Mouse (Mus musculus): ENCODE measurements around the gene Dusp2. TPM values are rescaled to one million over a fixed set of nuclear protein-coding genes. Genes with fewer than 3 reads are reported as not detected.

Gene Dusp2
- polyA plus RNA-seq, 1 experiment from 2014 or later: 2.8 TPM

DNA sequence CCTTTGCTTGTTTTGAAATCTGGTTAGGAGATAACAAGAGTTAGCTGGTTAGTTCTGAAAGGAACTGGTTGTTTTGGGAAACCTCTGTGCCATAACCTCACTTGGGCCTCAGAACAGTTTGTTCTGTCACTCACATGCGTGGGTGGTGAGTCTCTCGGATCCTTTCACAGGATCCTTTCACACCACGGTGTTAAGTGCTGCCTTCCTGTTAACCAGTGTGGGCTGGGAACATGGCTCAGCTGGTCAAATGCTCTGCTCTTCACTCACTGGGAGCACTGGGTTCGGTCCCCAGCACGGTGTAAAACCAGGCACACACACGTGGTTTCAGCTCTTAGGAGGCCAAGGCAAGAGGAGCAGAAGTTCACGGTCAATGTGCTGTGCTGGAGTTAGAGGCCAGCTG is 11.5 kb upstream of the Dusp2 start:
- 43% methylated on average over 7 of the region's 7 CpGs for WGBS (ENCODE audit: insufficient replicate concordance)
- Histone ChIP-seq H3K4me2 (no peak overlapping the region), H3K27me3 (no peaks in the 10 kb centered on the region), H3K9ac (no peak overlapping the region), H3K27ac (no peak overlapping the region), H3K36me3 (no peaks in the 10 kb centered on the region), H3K4me3 (replicated peaks) (no peak overlapping the region), H3K9me3 (replicated peaks) (no peaks in the 10 kb centered on the region), H3K4me1 (replicated peaks) (peaks cover 23% of the 10 kb centered on the region)
- ATAC-seq (ENCODE audit: low read depth) (no peak), DNase-seq (no peak)

DNA sequence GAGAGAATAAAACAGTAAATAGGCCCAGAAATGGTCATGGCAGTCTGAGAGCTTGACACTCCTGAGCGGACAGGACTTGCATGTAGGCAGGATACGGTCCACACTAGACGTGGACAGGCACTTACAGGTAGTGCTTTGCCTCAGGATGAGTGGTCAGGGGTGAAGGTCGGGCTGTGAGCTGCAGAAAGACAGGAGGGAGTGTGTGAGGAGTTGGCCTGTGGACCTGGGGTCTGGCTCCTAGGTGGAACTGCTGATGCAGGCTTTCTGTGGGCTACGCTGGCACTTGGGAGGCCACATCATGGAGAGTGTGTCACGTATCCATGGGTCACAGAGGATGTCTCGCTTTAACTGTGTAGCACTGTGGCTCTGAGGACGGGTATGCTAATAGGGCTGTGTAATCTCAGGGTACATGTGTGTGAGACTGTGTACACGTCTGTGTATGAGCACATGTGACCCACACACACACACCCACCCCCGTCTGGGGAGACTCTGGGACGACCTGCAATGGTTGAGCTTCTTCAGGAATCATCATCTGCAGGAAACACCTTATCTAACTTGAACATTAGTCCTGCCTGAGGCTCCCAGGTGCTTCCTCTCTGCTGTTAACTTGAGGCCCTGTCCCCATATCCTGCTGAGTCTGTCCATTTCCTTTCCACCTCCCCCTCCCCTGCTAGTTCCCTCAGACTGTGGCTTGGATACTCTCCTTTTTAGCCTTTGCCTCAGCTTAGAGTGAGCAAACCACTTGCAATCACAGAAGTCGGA is 7.7 kb upstream of the Dusp2 start:
- Histone ChIP-seq H3K4me3 (replicated peaks) (no peak overlapping the region), H3K27me3 (peaks cover 6% of the 10 kb centered on the region; the same call in 1 of the 2 replicates), H3K27ac (peak overlapping the region; percentile 13; the same call in 1 of the 2 replicates), H3K9me3 (replicated peaks) (no peaks in the 10 kb centered on the region), H3K4me1 (replicated peaks) (peaks cover 36% of the 10 kb centered on the region), H3K9ac (peak overlapping the region; percentile 22; the same call in 1 of the 2 replicates), H3K4me2 (no peak overlapping the region), H3K36me3 (no peaks in the 10 kb centered on the region)
- ATAC-seq (ENCODE audit: low read depth) (peak; percentile 65), DNase-seq (peak; percentile 27)
- 32% methylated on average over 12 of the region's 12 CpGs for WGBS (ENCODE audit: insufficient replicate concordance)

DNA sequence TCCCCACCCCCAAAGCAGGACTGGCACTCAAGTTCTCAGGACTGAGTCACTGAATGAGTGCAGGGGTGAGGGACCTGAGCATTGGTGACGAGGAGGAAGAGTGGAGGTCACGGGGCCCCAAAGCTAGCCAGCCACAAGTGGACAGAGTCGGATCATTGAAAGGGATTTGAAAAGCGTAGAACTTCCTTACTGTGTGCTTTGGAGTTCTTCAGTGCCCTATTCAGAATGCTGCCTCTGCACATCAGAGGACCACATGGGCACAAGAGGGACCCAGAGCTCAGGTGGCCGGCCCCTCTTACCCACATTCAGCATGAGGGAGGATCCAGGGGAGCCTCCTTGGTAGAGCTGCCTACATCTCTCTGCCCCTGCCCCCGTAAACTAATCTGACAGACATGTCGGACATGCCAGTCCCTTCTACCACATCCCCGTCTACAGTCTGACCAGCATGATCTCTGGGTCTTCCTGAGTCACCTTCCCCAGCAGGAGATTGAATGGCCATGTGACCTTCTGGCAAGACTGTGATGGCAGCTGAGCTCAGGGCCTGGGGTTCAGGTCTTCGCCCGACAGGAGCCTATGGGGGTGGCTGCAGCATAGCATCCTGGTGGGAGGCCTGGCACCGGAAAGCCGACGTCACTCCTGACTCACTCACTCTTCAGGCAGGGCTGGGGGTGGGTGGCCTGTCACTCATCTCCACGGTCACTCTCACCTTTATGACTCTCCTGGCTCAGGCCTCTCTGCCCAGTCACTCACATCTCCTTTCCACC is 3.0 kb upstream of the Dusp2 start:
- Histone ChIP-seq H3K36me3 (no peaks in the 10 kb centered on the region), H3K27ac (no peak overlapping the region), H3K27me3 (peaks cover 43% of the 10 kb centered on the region), H3K4me2 (no peak overlapping the region), H3K9me3 (replicated peaks) (no peaks in the 10 kb centered on the region), H3K4me1 (replicated peaks) (peaks cover 72% of the 10 kb centered on the region), H3K9ac (no peak overlapping the region), H3K4me3 (replicated peaks) (no peak overlapping the region)
- whole genome bisulfite sequencing (ENCODE audit: insufficient replicate concordance): 53% methylated on average over 14 of the region's 14 CpGs
- ATAC-seq (ENCODE audit: low read depth) (no peak), DNase-seq (no peak)

DNA sequence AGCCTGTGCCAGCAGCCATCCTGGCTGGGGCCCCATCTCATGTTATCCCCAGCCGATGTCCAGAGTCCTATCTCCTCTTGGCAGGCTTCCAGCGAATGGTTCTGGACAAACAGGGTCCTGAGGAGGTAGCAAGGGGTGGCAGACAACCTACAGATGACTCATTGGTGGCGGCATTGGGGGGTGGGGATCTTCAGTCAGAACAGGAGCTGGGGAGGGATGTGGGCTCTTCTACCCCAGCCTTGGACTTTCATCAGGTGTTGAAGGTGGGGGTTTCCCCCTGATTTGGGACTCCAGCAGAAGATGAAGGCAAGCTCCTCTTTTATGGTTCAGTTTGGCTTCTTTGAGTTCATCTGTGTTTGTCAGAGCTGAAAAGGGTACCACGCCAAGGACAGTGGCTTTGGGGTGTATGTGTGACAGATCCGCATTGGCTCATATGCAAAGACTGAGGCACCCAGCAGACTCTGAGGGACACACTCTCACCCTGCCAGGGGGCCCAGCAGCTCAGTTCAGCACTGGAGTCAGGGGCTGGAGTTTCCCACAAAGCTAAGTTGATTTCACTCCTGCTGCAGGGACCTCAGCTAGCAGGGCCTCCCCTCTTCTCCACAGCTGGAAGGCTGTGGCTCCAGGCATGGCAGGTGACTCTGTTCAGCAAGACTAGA is 1.9 kb upstream of the Dusp2 start:
- no peaks in the 10 kb centered on the region for H3K36me3 ChIP-seq
- DNase-seq (no peak), ATAC-seq (ENCODE audit: low read depth) (no peak)
- H3K4me1 ChIP-seq (replicated peaks): peaks cover 66% of the 10 kb centered on the region
- H3K27ac ChIP-seq: no peak overlapping the region
- no peak overlapping the region for H3K9ac ChIP-seq
- WGBS (ENCODE audit: insufficient replicate concordance): 41% methylated on average over 5 of the region's 5 CpGs
- peaks cover 43% of the 10 kb centered on the region for H3K27me3 ChIP-seq
- no peak overlapping the region for H3K4me2 ChIP-seq
- H3K4me3 ChIP-seq (replicated peaks): no peak overlapping the region
- no peaks in the 10 kb centered on the region for H3K9me3 ChIP-seq (replicated peaks)

DNA sequence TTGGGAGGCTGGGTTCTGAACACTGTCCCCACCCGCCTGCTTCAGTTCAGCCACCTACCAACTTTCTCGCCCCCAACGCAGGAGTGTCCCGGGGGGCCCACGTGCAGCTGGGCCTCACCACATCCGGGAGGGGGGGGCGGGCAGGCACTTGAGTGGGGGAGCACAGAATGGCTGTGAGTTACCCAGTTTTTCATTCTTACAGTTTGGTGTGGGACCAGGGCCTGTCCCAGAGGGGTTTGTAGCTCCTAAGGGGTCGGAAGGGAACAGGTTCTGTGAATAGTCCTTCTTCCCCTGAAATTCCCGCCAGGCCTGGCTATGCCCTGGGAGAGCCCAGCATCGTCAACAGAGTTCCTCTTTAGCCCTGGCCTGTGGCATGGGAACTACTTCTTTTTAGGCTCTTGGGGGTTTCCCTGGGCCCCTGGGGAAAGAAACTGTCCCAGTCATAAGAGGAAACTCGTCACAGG is 849 bp upstream of the Dusp2 start:
- Histone ChIP-seq H3K4me1 (replicated peaks) (peaks cover 57% of the 10 kb centered on the region), H3K4me3 (replicated peaks) (no peak overlapping the region), H3K9ac (no peak overlapping the region), H3K4me2 (no peak overlapping the region; the same call in 1 of the 2 replicates), H3K9me3 (replicated peaks) (no peaks in the 10 kb centered on the region), H3K27ac (no peak overlapping the region), H3K27me3 (peaks cover 43% of the 10 kb centered on the region), H3K36me3 (no peaks in the 10 kb centered on the region)
- WGBS (ENCODE audit: insufficient replicate concordance): 17% methylated on average over 11 of the region's 11 CpGs
- DNase-seq (no peak), ATAC-seq (ENCODE audit: low read depth) (no peak)

DNA sequence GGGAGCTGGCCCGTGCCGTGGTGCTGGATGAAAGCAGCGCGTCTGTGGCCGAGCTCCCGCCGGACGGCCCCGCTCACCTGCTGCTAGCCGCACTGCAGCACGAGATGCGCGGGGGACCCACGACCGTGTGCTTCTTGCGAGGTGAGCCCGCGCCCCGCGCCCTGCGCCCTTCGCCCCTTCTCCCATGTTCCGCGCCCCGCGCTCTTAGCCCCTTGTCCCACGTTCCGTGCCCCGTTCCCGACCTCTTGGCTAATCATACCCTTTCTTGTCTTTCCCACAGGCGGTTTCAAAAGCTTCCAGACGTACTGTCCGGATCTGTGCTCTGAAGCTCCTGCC is 506 bp downstream of the Dusp2 start:
- DNase-seq (no peak), ATAC-seq (ENCODE audit: low read depth) (no peak)
- Histone ChIP-seq H3K27me3 (peaks cover 43% of the 10 kb centered on the region), H3K36me3 (no peaks in the 10 kb centered on the region), H3K4me3 (replicated peaks) (peak overlapping the region; percentile 64), H3K9ac (peak overlapping the region; percentile 70), H3K27ac (peak overlapping the region; percentile 36; the same call in 1 of the 2 replicates), H3K4me2 (peak overlapping the region; percentile 81), H3K4me1 (replicated peaks) (peaks cover 57% of the 10 kb centered on the region), H3K9me3 (replicated peaks) (no peaks in the 10 kb centered on the region)
- 1% methylated on average over 33 of the region's 33 CpGs for WGBS (ENCODE audit: insufficient replicate concordance)

DNA sequence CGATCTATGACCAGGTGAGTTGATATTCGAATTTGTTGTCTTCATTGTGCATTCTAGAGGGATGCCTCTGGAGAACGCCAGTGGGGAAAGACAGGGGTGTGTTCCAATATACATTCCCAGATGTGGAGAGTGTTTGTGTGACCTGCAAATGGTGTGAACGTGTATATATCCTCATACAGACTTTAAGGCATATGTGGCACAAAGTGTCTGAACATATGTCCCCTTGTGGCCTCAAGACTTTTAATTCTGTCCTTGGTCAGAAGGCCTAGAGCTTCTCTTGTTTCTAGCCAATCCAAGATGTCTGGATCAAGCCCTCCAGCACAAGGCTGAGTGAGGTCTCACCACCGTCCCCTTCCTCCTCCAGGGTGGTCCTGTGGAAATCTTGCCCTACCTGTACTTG is 926 bp downstream of the Dusp2 start:
- H3K9me3 ChIP-seq (replicated peaks): no peaks in the 10 kb centered on the region
- DNase-seq: no peak
- peaks cover 43% of the 10 kb centered on the region for H3K27me3 ChIP-seq
- peak overlapping the region; percentile 64 for H3K4me3 ChIP-seq (replicated peaks)
- WGBS (ENCODE audit: insufficient replicate concordance): 14% methylated on average over 5 of the region's 5 CpGs
- H3K27ac ChIP-seq: 0 out of 2 replicates have a peak overlapping the region, but pooled peaks have one; percentile 2
- no peaks in the 10 kb centered on the region for H3K36me3 ChIP-seq
- no peak for ATAC-seq (ENCODE audit: low read depth)
- H3K4me2 ChIP-seq: peak overlapping the region; percentile 81
- peak overlapping the region; percentile 70 for H3K9ac ChIP-seq
- H3K4me1 ChIP-seq (replicated peaks): peaks cover 57% of the 10 kb centered on the region

DNA sequence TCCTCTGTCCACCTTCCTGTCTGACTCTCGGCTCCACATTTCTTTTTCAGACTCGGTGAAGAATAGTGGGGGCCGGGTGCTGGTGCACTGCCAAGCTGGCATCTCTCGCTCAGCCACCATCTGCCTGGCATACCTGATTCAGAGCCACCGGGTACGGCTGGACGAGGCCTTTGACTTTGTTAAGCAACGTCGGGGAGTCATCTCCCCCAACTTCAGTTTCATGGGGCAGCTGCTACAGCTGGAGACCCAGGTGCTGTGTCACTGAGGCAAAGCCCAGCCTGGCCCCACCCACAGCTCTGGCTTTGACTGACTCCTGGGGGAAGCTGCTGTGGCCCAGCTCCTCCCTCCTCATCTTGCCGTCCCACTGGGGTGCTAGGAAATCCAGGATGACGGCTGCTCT is 1.6 kb downstream of the Dusp2 start:
- WGBS (ENCODE audit: insufficient replicate concordance): 17% methylated on average over 11 of the region's 11 CpGs
- peak overlapping the region; percentile 64 for H3K4me3 ChIP-seq (replicated peaks)
- DNase-seq (no peak), ATAC-seq (ENCODE audit: low read depth) (peak; percentile 20; the same call in 1 of the 2 replicates)
- peaks cover 43% of the 10 kb centered on the region for H3K27me3 ChIP-seq
- peak overlapping the region; percentile 81 for H3K4me2 ChIP-seq
- no peaks in the 10 kb centered on the region for H3K9me3 ChIP-seq (replicated peaks)
- H3K36me3 ChIP-seq: no peaks in the 10 kb centered on the region
- peaks cover 57% of the 10 kb centered on the region for H3K4me1 ChIP-seq (replicated peaks)
- H3K9ac ChIP-seq: peak overlapping the region; percentile 70; the same call in 1 of the 2 replicates
- peak overlapping the region; percentile 2; the same call in 1 of the 2 replicates for H3K27ac ChIP-seq

DNA sequence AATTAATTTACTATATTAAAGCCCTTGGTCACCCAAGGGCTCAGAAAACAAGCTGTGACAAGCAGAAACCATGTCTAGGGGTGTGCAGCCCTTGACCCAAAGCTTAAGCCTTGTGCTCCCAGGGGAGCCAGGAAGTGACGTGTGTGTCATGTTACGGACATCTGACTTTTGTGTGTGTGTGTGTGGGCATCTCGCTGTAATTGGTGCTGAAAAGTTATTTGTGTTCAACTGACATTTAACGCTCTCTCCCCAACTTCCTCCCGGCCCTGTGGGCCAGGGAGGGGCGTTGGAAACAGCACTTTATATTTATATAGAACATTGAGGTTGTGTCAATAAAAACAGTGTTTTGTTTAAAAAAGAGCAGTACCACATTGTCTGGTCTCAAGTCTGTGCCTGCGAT is 2.1 kb downstream of the Dusp2 start:
- Histone ChIP-seq H3K27ac (no peak overlapping the region), H3K4me3 (replicated peaks) (peak overlapping the region; percentile 64), H3K9me3 (replicated peaks) (no peaks in the 10 kb centered on the region), H3K36me3 (no peaks in the 10 kb centered on the region), H3K27me3 (peaks cover 40% of the 10 kb centered on the region), H3K4me1 (replicated peaks) (peaks cover 52% of the 10 kb centered on the region), H3K9ac (no peak overlapping the region), H3K4me2 (peak overlapping the region; percentile 81)
- ATAC-seq (ENCODE audit: low read depth) (no peak), DNase-seq (no peak)
- 47% methylated on average over 7 of the region's 7 CpGs for WGBS (ENCODE audit: insufficient replicate concordance)

DNA sequence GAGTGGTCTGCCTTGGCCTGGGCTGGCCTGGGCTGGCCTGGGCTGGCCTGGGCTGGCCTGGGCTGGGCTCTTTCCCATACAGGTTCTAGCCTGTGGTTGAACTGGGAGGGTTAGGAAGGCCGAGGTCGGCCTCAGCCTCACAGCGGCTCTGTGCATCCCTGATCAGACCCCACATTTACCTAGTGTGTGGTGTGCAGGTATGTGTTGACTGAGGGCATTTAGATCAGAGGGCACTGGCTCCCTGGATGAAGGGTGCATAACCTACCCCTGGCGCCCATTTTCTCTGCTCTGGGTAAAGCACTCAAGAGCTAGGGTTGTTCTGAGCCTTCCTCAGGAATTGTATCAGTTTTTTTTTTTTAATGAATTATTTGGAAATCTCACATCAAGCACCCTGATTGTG is 2.5 kb downstream of the Dusp2 start, which contains the start of gene Astl:
Astl (plus strand) TSS at position 224 of the 400 bp plus-strand sequence.
- Histone ChIP-seq H3K4me2 (peak within 1 kb of the TSS; percentile 81), H3K27me3 (peaks cover 38% of the 10 kb centered on the region), H3K27ac (0 out of 2 replicates have a peak within 1 kb of the TSS, but pooled peaks have one; percentile 2), H3K4me1 (replicated peaks) (peaks cover 48% of the 10 kb centered on the region), H3K9me3 (replicated peaks) (no peaks in the 10 kb centered on the region), H3K9ac (peak within 1 kb of the TSS; percentile 70; the same call in 1 of the 2 replicates), H3K4me3 (replicated peaks) (peak within 1 kb of the TSS; percentile 64), H3K36me3 (no peaks in the 10 kb centered on the region)
- ATAC-seq (ENCODE audit: low read depth): no peak
- DNase-seq: no peak
- WGBS (ENCODE audit: insufficient replicate concordance): 63% methylated on average over 4 of the region's 4 CpGs

DNA sequence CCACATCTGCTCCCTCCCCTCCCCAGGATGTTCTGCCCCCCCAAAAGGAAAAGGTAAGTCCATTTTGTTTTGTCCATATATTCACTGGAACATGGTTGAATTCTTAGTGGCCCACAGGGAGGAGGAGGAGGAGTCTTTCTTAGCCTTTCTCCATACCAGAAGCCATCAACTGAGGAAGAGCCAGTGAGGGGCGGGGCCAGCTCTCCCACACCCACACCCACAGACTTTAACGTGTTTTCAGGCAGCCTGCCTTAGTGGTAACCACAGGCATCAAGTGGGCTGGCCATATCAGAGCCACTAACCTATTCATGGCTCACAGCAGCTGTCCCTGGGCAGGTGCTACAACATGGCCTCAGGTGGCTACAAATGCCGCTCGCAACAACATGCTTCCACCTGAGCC is 2.9 kb downstream of the Dusp2 start:
- 49% methylated on average over 4 of the region's 4 CpGs for WGBS (ENCODE audit: insufficient replicate concordance)
- Histone ChIP-seq H3K36me3 (no peaks in the 10 kb centered on the region), H3K9ac (no peak overlapping the region), H3K4me1 (replicated peaks) (peaks cover 44% of the 10 kb centered on the region), H3K9me3 (replicated peaks) (no peaks in the 10 kb centered on the region), H3K4me3 (replicated peaks) (no peak overlapping the region), H3K27me3 (peaks cover 42% of the 10 kb centered on the region), H3K4me2 (no peak overlapping the region), H3K27ac (no peak overlapping the region)
- DNase-seq: no peak
- ATAC-seq (ENCODE audit: low read depth): no peak
